Comparison of ENCODE assay signal across 10 mouse cellular contexts in the genomic region with DNA sequence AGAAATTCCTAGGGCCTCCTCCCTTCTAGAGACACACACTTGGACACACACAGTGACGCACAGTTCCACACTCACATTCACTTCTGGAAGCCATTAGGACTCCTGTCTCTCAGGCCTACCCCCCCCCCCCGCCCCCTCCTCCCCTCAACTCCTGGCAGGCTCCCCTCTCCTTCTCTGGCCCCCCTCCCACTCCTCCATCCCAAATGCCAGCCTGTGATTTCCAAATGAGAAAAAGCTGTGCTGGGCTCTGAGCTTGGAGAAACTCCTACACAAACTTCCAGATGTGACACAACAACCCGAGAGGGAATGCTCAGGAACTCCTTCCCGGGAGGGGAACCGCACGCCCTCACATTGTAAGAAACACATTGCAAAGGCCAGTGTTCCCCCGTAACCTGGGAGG. TPM values are rescaled to one million over a fixed set of nuclear protein-coding genes. Genes with fewer than 3 reads are reported as not detected.
DNase-seq lines count a peak whose midpoint lies in the region; ATAC-seq lines count a peak whose summit lies in the region.
"Had no signal": no experiment of that assay in that cellular context is flagged by ENCODE, and none has a peak within 500 bp of the region (broad histone marks: within the 10 kb centered on the region; RNA-seq: fewer than 3 reads in every experiment).

No protein-coding gene starts in this region.

- peaks cover 74% of the 10 kb centered on the region for H3K4me1 ChIP-seq in heart, embryonic 10.5 days
- peaks cover 70% of the 10 kb centered on the region for H3K4me1 ChIP-seq in embryonic facial prominence, embryonic 13.5 days
- peaks cover 55% of the 10 kb centered on the region for H3K4me1 ChIP-seq in hindbrain, embryonic 16.5 days (ENCODE audit: control insufficient read depth, insufficient read depth, low read depth, low read length)

- 61% methylated on average over 6 of the region's 7 CpGs for WGBS in heart, embryonic 10.5 days
- WGBS in embryonic facial prominence, embryonic 13.5 days: 10% methylated on average over 7 of the region's 7 CpGs
- WGBS in hindbrain, embryonic 16.5 days: 30% methylated on average over 6 of the region's 7 CpGs

- peak overlapping the region; percentile 78 for H3K4me2 ChIP-seq in embryonic facial prominence, embryonic 13.5 days
- H3K4me2 ChIP-seq in hindbrain, embryonic 16.5 days (ENCODE audit: low read length): peak overlapping the region; percentile 68

- peak overlapping the region; percentile 99 for H3K9ac ChIP-seq in embryonic facial prominence, embryonic 13.5 days
- H3K9ac ChIP-seq in hindbrain, embryonic 16.5 days (ENCODE audit: low read depth, low read length): no peak overlapping the region; the same call in 1 of the 2 replicates

- peaks cover 75% of the 10 kb centered on the region for H3K27me3 ChIP-seq in heart, embryonic 10.5 days (ENCODE audit: insufficient read depth, poor library complexity, severe bottlenecking)
- peaks cover 14% of the 10 kb centered on the region for H3K27me3 ChIP-seq in embryonic facial prominence, embryonic 13.5 days
- H3K27me3 ChIP-seq in hindbrain, embryonic 16.5 days (replicated peaks; ENCODE audit: control insufficient read depth, insufficient read depth, low read length): no peaks in the 10 kb centered on the region

- ATAC-seq in embryonic facial prominence, embryonic 13.5 days (ENCODE audit: insufficient number of reproducible peaks, insufficient read depth, low FRiP score, low TSS enrichment, low read depth): no peak
- no peak for ATAC-seq in hindbrain, embryonic 16.5 days

- H3K4me3 ChIP-seq in heart, embryonic 10.5 days: no peak overlapping the region
- H3K4me3 ChIP-seq in embryonic facial prominence, embryonic 13.5 days: peak overlapping the region; percentile 97
- H3K4me3 ChIP-seq in hindbrain, embryonic 16.5 days (ENCODE audit: low read length): peak overlapping the region; percentile 17; the same call in 1 of the 2 replicates

- no peak for DNase-seq in heart, embryonic 10.5 days (ENCODE audit: low spot score)
- no peak for DNase-seq in heart, postnatal 36 days
- DNase-seq in neural tube, embryonic 10.5 days (ENCODE audit: extremely low spot score, low spot score): peak; percentile 57
- DNase-seq in urinary bladder, postnatal 4 days (ENCODE audit: low spot score in 2 of 2): no peak
- DNase-seq in Muller cell, postnatal 12 days (ENCODE audit: inconsistent ontology term): no peak
- no peak for DNase-seq in right cerebral cortex, postnatal 14 days
- DNase-seq: cerebellum, adult 11 months; thymus, postnatal 4 days had no signal

- no peaks in the 10 kb centered on the region for H3K9me3 ChIP-seq in heart, embryonic 10.5 days
- H3K9me3 ChIP-seq in embryonic facial prominence, embryonic 13.5 days: no peaks in the 10 kb centered on the region
- H3K9me3 ChIP-seq in hindbrain, embryonic 16.5 days (ENCODE audit: control insufficient read depth, low read length): no peaks in the 10 kb centered on the region

- intact Hi-C loops in heart, postnatal 36 days (cut with DNase I): no loop called here

- H3K27ac ChIP-seq in heart, embryonic 10.5 days: 0 out of 2 replicates have a peak overlapping the region, but pooled peaks have one; percentile 16
- peak overlapping the region; percentile 99 for H3K27ac ChIP-seq in embryonic facial prominence, embryonic 13.5 days
- peak overlapping the region; percentile 51 for H3K27ac ChIP-seq in hindbrain, embryonic 16.5 days (ENCODE audit: low read depth, low read length)

- no peaks in the 10 kb centered on the region for H3K36me3 ChIP-seq in heart, embryonic 10.5 days
- peaks cover 20% of the 10 kb centered on the region; the same call in 1 of the 2 replicates for H3K36me3 ChIP-seq in embryonic facial prominence, embryonic 13.5 days
- H3K36me3 ChIP-seq in hindbrain, embryonic 16.5 days (ENCODE audit: control insufficient read depth, insufficient read depth, low read length): no peaks in the 10 kb centered on the region

RNA-seq across cellular contexts. Expression of a gene that starts 3.6 kb away (rescaled TPM):
- polyA plus RNA-seq in heart, embryonic 10.5 days (2016; fragmentation: Nextera tagmentation; extraction: Ambion mirVana): 1.5 and 2.4 TPM in 2 replicates
- total RNA-seq in heart, postnatal 36 days (2021): 10 to 100 TPM; 13.8 to 14.2 TPM
- 38.2 and 41.8 TPM in 2 replicates for polyA plus RNA-seq in embryonic facial prominence, embryonic 13.5 days (2015; fragmentation: Nextera tagmentation; extraction: Ambion mirVana)
- polyA plus RNA-seq in hindbrain, embryonic 16.5 days (2015; fragmentation: Nextera tagmentation; extraction: Ambion mirVana): 15.1 and 20.5 TPM in 2 replicates

RNA-seq across cellular contexts. Expression of a gene that starts 15.6 kb away (rescaled TPM):
- not detected in 2 replicates for polyA plus RNA-seq in heart, embryonic 10.5 days (2016; fragmentation: Nextera tagmentation; extraction: Ambion mirVana)
- under 1 TPM; 0.42 to 0.62 TPM for total RNA-seq in heart, postnatal 36 days (2021)
- polyA plus RNA-seq in embryonic facial prominence, embryonic 13.5 days (2015; fragmentation: Nextera tagmentation; extraction: Ambion mirVana): 0.25 and 0.99 TPM in 2 replicates
- polyA plus RNA-seq in hindbrain, embryonic 16.5 days (2015; fragmentation: Nextera tagmentation; extraction: Ambion mirVana): 0.64 and 0.81 TPM in 2 replicates

RNA-seq across cellular contexts. Expression of a gene that starts 29.4 kb away (rescaled TPM):
- 7.7 and 14.2 TPM in 2 replicates for polyA plus RNA-seq in heart, embryonic 10.5 days (2016; fragmentation: Nextera tagmentation; extraction: Ambion mirVana)
- total RNA-seq in heart, postnatal 36 days (2021): 10 to 100 TPM; 26.7 to 31.2 TPM
- 4.2 and 4.9 TPM in 2 replicates for polyA plus RNA-seq in embryonic facial prominence, embryonic 13.5 days (2015; fragmentation: Nextera tagmentation; extraction: Ambion mirVana)
- polyA plus RNA-seq in hindbrain, embryonic 16.5 days (2015; fragmentation: Nextera tagmentation; extraction: Ambion mirVana): 2.8 and 3.0 TPM in 2 replicates

RNA-seq across cellular contexts. Expression of a gene that starts 51.2 kb away (rescaled TPM):
- polyA plus RNA-seq in heart, embryonic 10.5 days (2016; fragmentation: Nextera tagmentation; extraction: Ambion mirVana): 9.3 and 12.5 TPM in 2 replicates
- total RNA-seq in heart, postnatal 36 days (2021): 1 to 10 TPM in 1 of 2 experiments, under 1 TPM in 1; 0.89 to 1.3 TPM
- polyA plus RNA-seq in embryonic facial prominence, embryonic 13.5 days (2015; fragmentation: Nextera tagmentation; extraction: Ambion mirVana): 1.4 and 3.6 TPM in 2 replicates
- 3.7 and 5.5 TPM in 2 replicates for polyA plus RNA-seq in hindbrain, embryonic 16.5 days (2015; fragmentation: Nextera tagmentation; extraction: Ambion mirVana)

Comparison
In these comparisons a context has a peak if more than half of its experiments do, and no peak if none do; other contexts are left out.
1. H3K27ac ChIP-seq: peak in every context shown above with its lines; median percentile 99 in embryonic facial prominence, embryonic 13.5 days; 51 in hindbrain, embryonic 16.5 days; 16 in heart, embryonic 10.5 days.